Mouse (Mus musculus) myocyte (in vitro differentiated cells): ENCODE measurements around the gene Rbm34. TPM values are rescaled to one million over a fixed set of nuclear protein-coding genes. Genes with fewer than 3 reads are reported as not detected.

Experiments used
- H3K27me3 ChIP-seq: one replicate; pipeline ENCODE4 v1.6.1; 2011; ENCODE audit not compliant: control insufficient read depth, insufficient read depth, insufficient read length
- H3K36me3 ChIP-seq: one replicate; pipeline ENCODE4 v1.6.1; 2011; ENCODE audit not compliant: control insufficient read depth, insufficient read depth
- H3K4me2 ChIP-seq: one replicate; pipeline ENCODE4 v1.6.1; 2011; ENCODE audit warnings: low read depth, control low read depth
- H3K4me3 ChIP-seq: one replicate; pipeline ENCODE4 v1.5.1; 2011; ENCODE audit warnings: mild to moderate bottlenecking, control low read depth, moderate library complexity
- H3K79me2 ChIP-seq: one replicate; pipeline ENCODE4 v1.6.1; 2011; ENCODE audit not compliant: control insufficient read depth, insufficient read depth
- H3ac ChIP-seq: one replicate; pipeline ENCODE4 v1.6.1; 2011; ENCODE audit not compliant: control insufficient read depth, insufficient read length
- CEBPB ChIP-seq: IDR thresholded peaks from 2 replicates; pipeline ENCODE4 v1.6.1; 2011; ENCODE audit warnings: mild to moderate bottlenecking, moderate library complexity; ENCODE audit not compliant: poor library complexity, insufficient read depth, severe bottlenecking
- E2F4 ChIP-seq: IDR thresholded peaks from one replicate; pipeline ENCODE4 v1.6.1; 2011; ENCODE audit warnings: mild to moderate bottlenecking, control low read depth, moderate library complexity; ENCODE audit not compliant: insufficient read depth
- MAX ChIP-seq: IDR thresholded peaks from one replicate; pipeline ENCODE4 v1.6.1; 2011; ENCODE audit warnings: low read depth, mild to moderate bottlenecking, control low read depth
- MYOD1 ChIP-seq, 3 experiments: IDR thresholded peaks; one replicate each; pipeline ENCODE4 v1.6.1; 2011; ENCODE audit warnings: control low read depth in 2 of 3, low read depth in 2 of 3, mild to moderate bottlenecking in 2 of 3, moderate library complexity in 1 of 3; ENCODE audit not compliant: insufficient read length in 2 of 3, control insufficient read depth in 1 of 3
- MYOG ChIP-seq, 3 experiments: IDR thresholded peaks; one replicate each; pipeline ENCODE4 v1.6.1; 2011; ENCODE audit warnings: control low read depth in 2 of 3, low read depth in 2 of 3, mild to moderate bottlenecking in 2 of 3; ENCODE audit not compliant: insufficient read length in 2 of 3, control insufficient read depth in 1 of 3, insufficient read depth in 1 of 3
- POLR2A ChIP-seq: IDR thresholded peaks from one replicate; pipeline ENCODE4 v1.6.1; 2011; ENCODE audit warnings: low read depth, mild to moderate bottlenecking, control low read depth, moderate library complexity; ENCODE audit not compliant: insufficient read length
- POLR2AphosphoS2 ChIP-seq: IDR thresholded peaks from one replicate; pipeline ENCODE4 v1.6.1; 2011; ENCODE audit warnings: low read depth, control low read depth; ENCODE audit not compliant: insufficient read length
- REST ChIP-seq: IDR thresholded peaks from one replicate; pipeline ENCODE4 v1.6.1; 2011; ENCODE audit warnings: mild to moderate bottlenecking, control low read depth, moderate library complexity; ENCODE audit not compliant: insufficient read depth, insufficient read length
- SRF ChIP-seq: IDR thresholded peaks from one replicate; pipeline ENCODE4 v1.6.1; 2011; ENCODE audit warnings: low read depth; ENCODE audit not compliant: control insufficient read depth, insufficient read length
- TCF12 ChIP-seq: IDR thresholded peaks from one replicate; pipeline ENCODE4 v1.6.1; 2011; ENCODE audit warnings: mild to moderate bottlenecking, control low read depth; ENCODE audit not compliant: poor library complexity, insufficient read depth, severe bottlenecking
- TCF3 ChIP-seq: IDR thresholded peaks from one replicate; pipeline ENCODE4 v1.6.1; 2011; ENCODE audit warnings: low read depth, control low read depth; ENCODE audit not compliant: insufficient read length
- USF1 ChIP-seq: IDR thresholded peaks from one replicate; pipeline ENCODE4 v1.6.1; 2011; ENCODE audit warnings: low read depth, mild to moderate bottlenecking, control low read depth, moderate library complexity
- polyA plus RNA-seq: library from polyadenylated mRNA; unstranded; fragments of >200 nt; fragmentation: generic; extraction: Trizol; gene quantifications from one replicate; pipeline ENCODE4 v1.2.1, GENCODE M21; 2012; ENCODE audit warnings: missing spikeins

Rbm34 gene
- polyA plus RNA-seq, 1 experiment: 4.9 TPM

- H3K4me3 ChIP-seq: no peak overlapping the region
- TF ChIP-seq MYOD1 (IDR thresholded peaks at IDR 0.05; ENCODE audit: control insufficient read depth in 1 of 3, insufficient read length in 2 of 3, low read depth in 2 of 3): peak in 1 of 3 experiments; percentile 57
- no peak for TF ChIP-seq TCF12
Observed at GRCm38 (mm10) chr8:126951900-126952636, 18.8 kb downstream of the Rbm34 start.

DNA sequence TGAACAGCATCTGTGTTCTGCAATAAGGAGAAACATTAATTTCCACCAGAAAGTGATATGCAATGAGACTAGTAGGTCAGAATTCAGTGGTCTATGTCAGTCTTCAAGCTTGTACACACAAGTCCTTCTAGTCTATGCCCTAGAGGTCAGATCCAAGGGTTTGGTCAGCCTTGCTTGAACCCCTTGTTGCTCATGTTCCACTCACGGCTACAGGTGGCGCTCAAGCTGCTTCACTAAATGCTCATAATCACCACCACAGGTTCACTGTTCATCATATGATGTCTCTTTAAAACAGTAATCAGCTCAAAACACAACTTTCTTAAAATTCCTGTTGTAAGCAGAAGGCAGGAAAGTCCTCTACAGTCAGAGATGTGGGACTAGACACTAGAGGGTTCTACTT lies 21.3 kb downstream of the Rbm34 start:
- Histone ChIP-seq H3K79me2 (peaks cover 10% of the 10 kb centered on the region), H3K4me3 (no peak overlapping the region), H3ac (no peak overlapping the region), H3K27me3 (no peaks in the 10 kb centered on the region), H3K36me3 (peaks cover 37% of the 10 kb centered on the region), H3K4me2 (no peak overlapping the region)
- no peak for TF ChIP-seq SRF
- TF ChIP-seq POLR2AphosphoS2: no peak
- TF ChIP-seq MYOD1 (IDR thresholded peaks at IDR 0.05; ENCODE audit: control insufficient read depth in 1 of 3, insufficient read length in 2 of 3, low read depth in 2 of 3): no peak
- TF ChIP-seq POLR2A: no peak
- TF ChIP-seq TCF12: no peak
- TF ChIP-seq TCF3: no peak
- TF ChIP-seq USF1: no peak
- TF ChIP-seq E2F4: no peak
- no peak for TF ChIP-seq MYOG (IDR thresholded peaks at IDR 0.05; ENCODE audit: control insufficient read depth in 1 of 3, insufficient read depth in 1 of 3, insufficient read length in 2 of 3, low read depth in 2 of 3)
- no peak for TF ChIP-seq MAX
- no peak for TF ChIP-seq REST
- TF ChIP-seq CEBPB: no peak

More at GRCm38 (mm10) chr8:126951900-126952636, 18.8 kb downstream of the Rbm34 start:
- H3K4me2 ChIP-seq: no peak overlapping the region
- no peaks in the 10 kb centered on the region for H3K27me3 ChIP-seq
- no peaks in the 10 kb centered on the region for H3K79me2 ChIP-seq
- H3ac ChIP-seq: no peak overlapping the region
- peaks cover 54% of the 10 kb centered on the region for H3K36me3 ChIP-seq

GRCm38 (mm10) chr8:126946444-126946843 lies 24.4 kb downstream of the Rbm34 start:
- H3ac ChIP-seq: no peak overlapping the region
- H3K4me3 ChIP-seq: peak overlapping the region; percentile 96
- peaks cover 41% of the 10 kb centered on the region for H3K79me2 ChIP-seq
- peak overlapping the region; percentile 90 for H3K4me2 ChIP-seq
- H3K36me3 ChIP-seq: peaks cover 11% of the 10 kb centered on the region
- TF ChIP-seq REST: no peak
- no peak for TF ChIP-seq SRF
- TF ChIP-seq MYOG (IDR thresholded peaks at IDR 0.05; ENCODE audit: control insufficient read depth in 1 of 3, insufficient read depth in 1 of 3, insufficient read length in 2 of 3, low read depth in 2 of 3): no peak
- TF ChIP-seq MYOD1 (IDR thresholded peaks at IDR 0.05; ENCODE audit: control insufficient read depth in 1 of 3, insufficient read length in 2 of 3, low read depth in 2 of 3): no peak
- TF ChIP-seq CEBPB: no peak
- no peaks in the 10 kb centered on the region for H3K27me3 ChIP-seq

DNA sequence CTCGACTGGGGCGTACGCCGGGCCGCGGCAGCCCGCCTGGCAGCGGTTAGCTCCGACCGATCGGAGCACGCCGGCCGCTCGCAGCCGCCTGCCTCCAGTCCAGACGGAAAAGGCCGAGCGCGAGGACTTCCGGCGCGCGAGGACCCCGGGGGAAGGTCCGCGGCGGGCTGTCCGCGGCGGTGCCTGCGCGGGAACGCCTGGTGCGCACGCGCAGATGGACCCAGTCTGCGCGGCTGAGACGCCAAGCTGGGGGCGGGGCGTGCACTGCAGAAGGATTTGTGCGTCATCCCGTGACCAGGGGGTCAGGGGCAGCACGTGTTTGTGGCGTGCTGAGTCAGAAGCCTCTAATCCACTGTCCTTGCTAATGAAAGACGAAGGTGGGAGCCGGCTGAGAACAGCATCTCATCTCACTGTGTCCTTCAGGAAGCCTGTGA lies 25.1 kb downstream of the Rbm34 start, which contains the start of gene Tomm20:
TSS of gene Tomm20 (minus strand) at position 115 of the 434 bp plus-strand sequence.
- H3K36me3 ChIP-seq: peaks cover 14% of the 10 kb centered on the region
- TF ChIP-seq SRF: no peak
- peak in 1 of 3 experiments; percentile 30 for TF ChIP-seq MYOD1 (IDR thresholded peaks at IDR 0.05; ENCODE audit: control insufficient read depth in 1 of 3, insufficient read length in 2 of 3, low read depth in 2 of 3)
- TF ChIP-seq MAX: peak; percentile 89
- peak in 1 of 3 experiments; percentile 17 for TF ChIP-seq MYOG (IDR thresholded peaks at IDR 0.05; ENCODE audit: control insufficient read depth in 1 of 3, insufficient read depth in 1 of 3, insufficient read length in 2 of 3, low read depth in 2 of 3)
- no peak for TF ChIP-seq TCF12
- peak; percentile 70 for TF ChIP-seq POLR2AphosphoS2
- TF ChIP-seq TCF3: no peak
- no peak for TF ChIP-seq E2F4
- TF ChIP-seq USF1: peak; percentile 78
- TF ChIP-seq CEBPB: no peak
- TF ChIP-seq REST: no peak
- peak; percentile 49 for TF ChIP-seq POLR2A
- H3K4me3 ChIP-seq: peak within 1 kb of the TSS; percentile 96
- H3K79me2 ChIP-seq: peaks cover 47% of the 10 kb centered on the region
- peak within 1 kb of the TSS; percentile 90 for H3K4me2 ChIP-seq
- peak within 1 kb of the TSS; percentile 24 for H3ac ChIP-seq
- H3K27me3 ChIP-seq: no peaks in the 10 kb centered on the region
